Mouse (Mus musculus) myocyte (in vitro differentiated cells): ENCODE data around the gene Tprg.

Experiments used
- POLR2A ChIP-seq: IDR thresholded peaks from one replicate; pipeline ENCODE4 v1.6.1; 2011; ENCODE audit warnings: low read depth, mild to moderate bottlenecking, control low read depth, moderate library complexity; ENCODE audit not compliant: insufficient read length
- SRF ChIP-seq: IDR thresholded peaks from one replicate; pipeline ENCODE4 v1.6.1; 2011; ENCODE audit warnings: low read depth; ENCODE audit not compliant: control insufficient read depth, insufficient read length
- TCF12 ChIP-seq: IDR thresholded peaks from one replicate; pipeline ENCODE4 v1.6.1; 2011; ENCODE audit warnings: mild to moderate bottlenecking, control low read depth; ENCODE audit not compliant: poor library complexity, insufficient read depth, severe bottlenecking

GRCm38 (mm10) chr16:25407204-25407886 lies 120.7 kb downstream of the Tprg start:
- TF ChIP-seq POLR2A (no peak), TCF12 (no peak), SRF (no peak)
